16 mouse cellular contexts compared by ENCODE assay signal in genomic region chr1:42701833-42702611, GRCm38 (mm10). TPM values are rescaled to one million over a fixed set of nuclear protein-coding genes. Genes with fewer than 3 reads are reported as not detected.
DNase-seq lines count a peak whose midpoint lies in the region; ATAC-seq lines count a peak whose summit lies in the region.
"Had no signal": no experiment of that assay in that cellular context is flagged by ENCODE, and none has a peak within 500 bp of the region (broad histone marks: within the 10 kb centered on the region; RNA-seq: fewer than 3 reads in every experiment).

No protein-coding gene starts in this region.

- H3K9me3 ChIP-seq in embryonic facial prominence, embryonic 15.5 days (replicated peaks) = no peaks in the 10 kb centered on the region
- no peaks in the 10 kb centered on the region for H3K9me3 ChIP-seq in hindbrain, embryonic 14.5 days (ENCODE audit: control insufficient read depth, low read length)
- H3K9me3 ChIP-seq in neural tube, embryonic 13.5 days = no peaks in the 10 kb centered on the region

- peak overlapping the region; percentile 16 for H3K4me3 ChIP-seq in embryonic facial prominence, embryonic 15.5 days (replicated peaks)
- peak overlapping the region; percentile 89 for H3K4me3 ChIP-seq in hindbrain, embryonic 14.5 days (replicated peaks; ENCODE audit: low read length)
- H3K4me3 ChIP-seq in neural tube, embryonic 13.5 days = peak overlapping the region; percentile 90

- intact Hi-C loops in gastrocnemius, postnatal 36 days (cut with DNase I) = no loop called here

- H3K27ac ChIP-seq in embryonic facial prominence, embryonic 15.5 days (replicated peaks) = no peak overlapping the region
- peak overlapping the region; percentile 67 for H3K27ac ChIP-seq in hindbrain, embryonic 14.5 days
- peak overlapping the region; percentile 55; the same call in 1 of the 2 replicates for H3K27ac ChIP-seq in neural tube, embryonic 13.5 days (replicated peaks)

- peak; percentile 43 for DNase-seq in kidney, adult 9 months
- DNase-seq in kidney, postnatal 14 days = no peak
- peak; percentile 42 for DNase-seq in hindbrain, embryonic 14.5 days (ENCODE audit: low spot score)
- no peak for DNase-seq in gastrocnemius, postnatal 36 days
- no peak for DNase-seq in cerebellum, postnatal 36 days
- DNase-seq in right cerebral cortex, postnatal 10 days (ENCODE audit: low spot score in 2 of 2) = no peak
- DNase-seq: adrenal gland, adult 2 months; liver; lung, postnatal 14 days had no signal

- no peak overlapping the region for H3K9ac ChIP-seq in embryonic facial prominence, embryonic 15.5 days
- peak overlapping the region; percentile 85 for H3K9ac ChIP-seq in hindbrain, embryonic 14.5 days
- H3K9ac ChIP-seq in neural tube, embryonic 13.5 days = peak overlapping the region; percentile 99

- peaks cover 80% of the 10 kb centered on the region for H3K27me3 ChIP-seq in embryonic facial prominence, embryonic 15.5 days
- H3K27me3 ChIP-seq in hindbrain, embryonic 14.5 days (ENCODE audit: control insufficient read depth, insufficient read depth, low read length) = no peaks in the 10 kb centered on the region
- peaks cover 19% of the 10 kb centered on the region for H3K27me3 ChIP-seq in neural tube, embryonic 13.5 days

- no peak for ATAC-seq in embryonic facial prominence, embryonic 15.5 days (ENCODE audit: insufficient number of reproducible peaks, low FRiP score, low TSS enrichment, low read depth)
- ATAC-seq in hindbrain, embryonic 14.5 days (ENCODE audit: low FRiP score) = no peak
- ATAC-seq in neural tube, embryonic 13.5 days (ENCODE audit: low read depth) = no peak
- ATAC-seq: inflammation-experienced regulatory T-cells, adult 6 months had no signal

- peak overlapping the region; percentile 21; the same call in 1 of the 2 replicates for H3K4me2 ChIP-seq in embryonic facial prominence, embryonic 15.5 days (replicated peaks)
- H3K4me2 ChIP-seq in hindbrain, embryonic 14.5 days (replicated peaks) = peak overlapping the region; percentile 99
- peak overlapping the region; percentile 86 for H3K4me2 ChIP-seq in neural tube, embryonic 13.5 days
- H3K4me2 ChIP-seq: heart, embryonic 11.5 days had no signal

- H3K4me1 ChIP-seq in embryonic facial prominence, embryonic 15.5 days = peaks cover 23% of the 10 kb centered on the region
- peaks cover 39% of the 10 kb centered on the region for H3K4me1 ChIP-seq in hindbrain, embryonic 14.5 days (replicated peaks; ENCODE audit: control insufficient read depth, insufficient read depth, low read length)
- H3K4me1 ChIP-seq in neural tube, embryonic 13.5 days (replicated peaks) = peaks cover 65% of the 10 kb centered on the region

- no peaks in the 10 kb centered on the region for H3K36me3 ChIP-seq in embryonic facial prominence, embryonic 15.5 days
- peaks cover 24% of the 10 kb centered on the region for H3K36me3 ChIP-seq in hindbrain, embryonic 14.5 days (replicated peaks; ENCODE audit: control insufficient read depth, insufficient read depth)
- 0 out of 2 replicates have a peak, but pooled peaks cover 8% of the 10 kb centered on the region for H3K36me3 ChIP-seq in neural tube, embryonic 13.5 days

- WGBS in embryonic facial prominence, embryonic 15.5 days = 26% methylated on average over 5 of the region's 5 CpGs
- 14% methylated on average over 5 of the region's 5 CpGs for WGBS in hindbrain, embryonic 14.5 days
- 11% methylated on average over 5 of the region's 5 CpGs for WGBS in neural tube, embryonic 13.5 days

RNA-seq across cellular contexts. Expression of gene Pou3f3, which starts 6.5 kb away (rescaled TPM):
- polyA plus RNA-seq in embryonic facial prominence, embryonic 15.5 days (2015; fragmentation: Nextera tagmentation; extraction: Ambion mirVana) = 3.9 and 4.4 TPM in 2 replicates
- 10.6 and 11.5 TPM in 2 replicates for polyA plus RNA-seq in hindbrain, embryonic 14.5 days (2014; fragmentation: Nextera tagmentation; extraction: Ambion mirVana)
- 10.5 and 12.2 TPM in 2 replicates for polyA plus RNA-seq in neural tube, embryonic 13.5 days (2015; fragmentation: Nextera tagmentation; extraction: Ambion mirVana)
- not detected for total RNA-seq in gastrocnemius, postnatal 36 days (2021)
- total RNA-seq: adrenal gland, adult 2 months; gastrocnemius, adult 18-20 months; MEL; neutrophil, adult 5-6 weeks had no signal
- polyA plus RNA-seq: inflammation-experienced regulatory T-cells, adult 6 months had no signal

Comparison
In these comparisons a context has a peak if more than half of its experiments do, and no peak if none do; other contexts are left out.
1. DNase-seq: peak in kidney, adult 9 months (single experiment) and hindbrain, embryonic 14.5 days (single experiment); none in kidney, postnatal 14 days (single experiment), gastrocnemius, postnatal 36 days (0 of 2), cerebellum, postnatal 36 days (0 of 2) and right cerebral cortex, postnatal 10 days (0 of 2).
2. H3K4me2 ChIP-seq: peak in every context shown above with its lines; median percentile 99 in hindbrain, embryonic 14.5 days; 86 in neural tube, embryonic 13.5 days; 21 in embryonic facial prominence, embryonic 15.5 days.
3. H3K4me3 ChIP-seq: peak in every context shown above with its lines; median percentile 90 in neural tube, embryonic 13.5 days; 89 in hindbrain, embryonic 14.5 days; 16 in embryonic facial prominence, embryonic 15.5 days.